In the genomic region with DNA sequence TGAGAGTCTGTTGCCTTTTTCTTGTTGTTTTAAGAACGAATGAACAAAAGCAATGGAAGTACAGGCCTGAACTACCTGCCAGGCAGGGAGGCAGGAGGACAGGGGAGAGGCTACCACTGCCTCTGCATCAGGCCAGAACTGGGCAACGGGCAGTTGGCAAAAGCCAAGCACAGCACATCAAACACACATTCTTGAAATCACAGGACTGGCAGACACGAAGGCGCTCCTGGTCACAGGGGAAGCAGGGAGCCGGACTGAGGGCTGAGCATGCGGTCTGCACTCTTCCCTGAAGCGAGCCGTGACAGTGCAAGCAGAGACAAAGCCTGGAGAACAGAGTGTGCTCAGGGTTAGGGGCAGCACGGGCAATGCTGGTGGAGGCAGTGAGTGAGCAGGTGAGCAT, we compare ENCODE assay signal across 19 mouse cellular contexts. TPM values are rescaled to one million over a fixed set of nuclear protein-coding genes. Genes with fewer than 3 reads are reported as not detected.
A peak's percentile ranks its signal among the peaks of the same experiment; 100 is the strongest.
DNase-seq lines count a peak whose midpoint lies in the region; ATAC-seq lines count a peak whose summit lies in the region.
"Had no signal": no experiment of that assay in that cellular context is flagged by ENCODE, and none has a peak within 500 bp of the region (broad histone marks: within the 10 kb centered on the region; RNA-seq: fewer than 3 reads in every experiment).

No protein-coding gene starts in this region.

- no peak overlapping the region for H3K4me2 ChIP-seq in heart, embryonic 12.5 days
- no peak overlapping the region for H3K4me2 ChIP-seq in liver, embryonic 12.5 days
- H3K4me2 ChIP-seq: embryonic facial prominence, embryonic 15.5 days; limb, embryonic 12.5 days; midbrain, embryonic 12.5 days had no signal

- H3K9me3 ChIP-seq in heart, embryonic 12.5 days (replicated peaks) = no peaks in the 10 kb centered on the region
- no peaks in the 10 kb centered on the region for H3K9me3 ChIP-seq in liver, embryonic 12.5 days (replicated peaks)
- H3K9me3 ChIP-seq: embryonic facial prominence, embryonic 15.5 days; hindbrain, embryonic 10.5 days; limb, embryonic 12.5 days; midbrain, embryonic 12.5 days had no signal

- intact Hi-C loops in heart, postnatal 36 days (cut with DNase I) = no loop called here

- H3K4me3 ChIP-seq in heart, embryonic 12.5 days = no peak overlapping the region
- no peak overlapping the region for H3K4me3 ChIP-seq in liver, embryonic 12.5 days
- H3K4me3 ChIP-seq: embryonic facial prominence, embryonic 15.5 days; hindbrain, embryonic 10.5 days; layer of hippocampus, adult 2 months; limb, embryonic 12.5 days; midbrain, embryonic 12.5 days had no signal

- H3K9ac ChIP-seq in heart, embryonic 12.5 days = no peak overlapping the region
- H3K9ac ChIP-seq in liver, embryonic 12.5 days = no peak overlapping the region
- H3K9ac ChIP-seq: embryonic facial prominence, embryonic 15.5 days; limb, embryonic 12.5 days; midbrain, embryonic 12.5 days had no signal

- peaks cover 21% of the 10 kb centered on the region for H3K4me1 ChIP-seq in heart, embryonic 12.5 days (replicated peaks)
- H3K4me1 ChIP-seq in liver, embryonic 12.5 days = peaks cover 41% of the 10 kb centered on the region

- ATAC-seq in heart, embryonic 12.5 days (ENCODE audit: insufficient number of reproducible peaks, low FRiP score) = no peak
- no peak for ATAC-seq in liver, embryonic 12.5 days
- no peak for ATAC-seq in monocyte, adult 5-6 weeks (replicated peaks; ENCODE audit: insufficient number of reproducible peaks, low FRiP score, low TSS enrichment, poor library complexity, severe bottlenecking)
- ATAC-seq: intestine, embryonic 16.5 days; lung, postnatal 0 days; Patski had no signal

- no peaks in the 10 kb centered on the region for H3K27me3 ChIP-seq in heart, embryonic 12.5 days (replicated peaks)
- no peaks in the 10 kb centered on the region for H3K27me3 ChIP-seq in liver, embryonic 12.5 days (replicated peaks)
- H3K27me3 ChIP-seq: embryonic facial prominence, embryonic 15.5 days; limb, embryonic 12.5 days; midbrain, embryonic 12.5 days; Patski had no signal

- no peak overlapping the region for H3K27ac ChIP-seq in heart, embryonic 12.5 days (ENCODE audit: poor library complexity, severe bottlenecking)
- peak overlapping the region; percentile 36; the same call in 1 of the 2 replicates for H3K27ac ChIP-seq in liver, embryonic 12.5 days
- H3K27ac ChIP-seq: embryonic facial prominence, embryonic 15.5 days; hindbrain, embryonic 10.5 days; hindbrain, postnatal 0 days; layer of hippocampus, adult 2 months; limb, embryonic 12.5 days; midbrain, embryonic 12.5 days had no signal

- peak; percentile 44 for DNase-seq in heart, adult 8-10 months (ENCODE audit: low spot score)
- no peak for DNase-seq in liver
- peak; percentile 60 to 63 for DNase-seq in heart, adult 9 months (ENCODE audit: low spot score in 2 of 2)
- peak; percentile 19 to 29 for DNase-seq in heart, postnatal 36 days
- no peak for DNase-seq in layer of hippocampus, postnatal 10 days (ENCODE audit: low spot score in 2 of 2)
- DNase-seq: gastrocnemius, postnatal 10 days; layer of hippocampus, postnatal 36 days had no signal

- 89% methylated on average over 9 of the region's 9 CpGs for WGBS in heart, embryonic 12.5 days
- 89% methylated on average over 9 of the region's 9 CpGs for WGBS in liver, embryonic 12.5 days (ENCODE audit: insufficient replicate concordance)

- H3K36me3 ChIP-seq in heart, embryonic 12.5 days = peaks cover 73% of the 10 kb centered on the region
- peaks cover 89% of the 10 kb centered on the region for H3K36me3 ChIP-seq in liver, embryonic 12.5 days

RNA-seq across cellular contexts. Expression of a gene that starts 54.9 kb away (rescaled TPM):
- 10 to 100 TPM; 15.5 to 22.0 (median 20.8) TPM for total RNA-seq in heart, adult 8-10 months (2022)
- polyA plus RNA-seq in heart, embryonic 12.5 days (2016; fragmentation: Nextera tagmentation; extraction: Ambion mirVana) = 26.0 and 26.7 TPM in 2 replicates
- polyA plus RNA-seq in liver, embryonic 12.5 days (2016; fragmentation: Nextera tagmentation; extraction: Ambion mirVana) = 23.7 and 24.4 TPM in 2 replicates
- 10 to 100 TPM; 23.4 to 26.2 TPM for total RNA-seq in heart, postnatal 36 days (2021)
- total RNA-seq in monocyte, adult 5-6 weeks (2017) = 29.4 to 38.1 TPM (median 35.0 TPM) in 3 replicates
- total RNA-seq in layer of hippocampus, postnatal 10 days (2021) = 10 to 100 TPM; 72.5 to 96.4 TPM

Comparison
In these comparisons a context has a peak if more than half of its experiments do, and no peak if none do; other contexts are left out.
1. DNase-seq: peak in heart, adult 8-10 months (single experiment), heart, adult 9 months (2 of 2) and heart, postnatal 36 days (2 of 2); none in liver (single experiment) and layer of hippocampus, postnatal 10 days (0 of 2).